Mouse (Mus musculus) intestine, postnatal 0 days (tissue): ENCODE results near the gene Dhrs4. TPM values are rescaled to one million over a fixed set of nuclear protein-coding genes. Genes with fewer than 3 reads are reported as not detected.
A peak's percentile ranks its signal among the peaks of the same experiment; 100 is the strongest.

Source experiments
- ATAC-seq: fragments of 200-750 bp; cut with Nextera tagmentation; 2 replicates; pipeline ENCODE4 v1.8.0; 2017; ENCODE audit warnings: mild to moderate bottlenecking, moderate TSS enrichment, moderate library complexity
- H3K27ac ChIP-seq: fragments of 300-500 bp; sonication (generic); 2 replicates; pipeline ENCODE4 v1.5.1; 2014; ENCODE audit warnings: mild to moderate bottlenecking, low read depth, low read length, moderate library complexity
- H3K27me3 ChIP-seq: fragments of 300-500 bp; sonication (generic); replicated peaks from 2 replicates; pipeline ENCODE4 v1.6.1; 2014; ENCODE audit warnings: low read length, mixed read lengths; ENCODE audit not compliant: control insufficient read depth, insufficient read depth
- H3K36me3 ChIP-seq: fragments of 300-500 bp; sonication (generic); 2 replicates; pipeline ENCODE4 v1.6.1; 2014; ENCODE audit warnings: mild to moderate bottlenecking, moderate library complexity; ENCODE audit not compliant: control insufficient read depth, insufficient read depth
- H3K4me1 ChIP-seq: fragments of 300-500 bp; sonication (generic); replicated peaks from 2 replicates; pipeline ENCODE4 v1.6.1; 2014; ENCODE audit warnings: antibody characterized with exemption, low read length, mixed read lengths; ENCODE audit not compliant: control insufficient read depth, insufficient read depth
- H3K4me2 ChIP-seq: fragments of 300-500 bp; sonication (generic); replicated peaks from 2 replicates; pipeline ENCODE4 v1.6.1; 2014; ENCODE audit warnings: low read depth, mild to moderate bottlenecking, moderate library complexity
- H3K4me3 ChIP-seq: fragments of 300-500 bp; sonication (generic); 2 replicates; pipeline ENCODE4 v1.5.1; 2014; ENCODE audit warnings: low read depth, low read length
- H3K9ac ChIP-seq: fragments of 300-500 bp; sonication (generic); 2 replicates; pipeline ENCODE4 v1.6.1; 2014; ENCODE audit warnings: mild to moderate bottlenecking, low read depth, low read length
- H3K9me3 ChIP-seq: fragments of 300-500 bp; sonication (generic); 2 replicates; pipeline ENCODE4 v1.6.1; 2016; ENCODE audit warnings: mixed run types; ENCODE audit not compliant: control insufficient read depth
- CTCF ChIP-seq: sonication (generic); IDR thresholded peaks from 2 replicates; pipeline ENCODE4 v1.5.1; 2016; ENCODE audit warnings: low read depth, mild to moderate bottlenecking, control low read depth, antibody characterized with exemption, moderate library complexity
- WGBS: fragments of 180-500 bp; shearing (Covaris S2); extraction: QIAGEN DNeasy Blood & Tissue Kit; methylation state at CpG from one replicate; pipeline ENCODE4 v1.1.7; 2014; 5-methylcytosine and 5-hydroxymethylcytosine counted together
- polyA plus RNA-seq: library from polyadenylated mRNA; unstranded; fragments of >200 nt; fragmentation: Nextera tagmentation; extraction: Ambion mirVana; gene quantifications from 2 replicates; pipeline ENCODE4 v1.2.1, GENCODE M21; 2015

Dhrs4 gene
- polyA plus RNA-seq, 1 experiment from 2014 or later = 133 TPM

DNA sequence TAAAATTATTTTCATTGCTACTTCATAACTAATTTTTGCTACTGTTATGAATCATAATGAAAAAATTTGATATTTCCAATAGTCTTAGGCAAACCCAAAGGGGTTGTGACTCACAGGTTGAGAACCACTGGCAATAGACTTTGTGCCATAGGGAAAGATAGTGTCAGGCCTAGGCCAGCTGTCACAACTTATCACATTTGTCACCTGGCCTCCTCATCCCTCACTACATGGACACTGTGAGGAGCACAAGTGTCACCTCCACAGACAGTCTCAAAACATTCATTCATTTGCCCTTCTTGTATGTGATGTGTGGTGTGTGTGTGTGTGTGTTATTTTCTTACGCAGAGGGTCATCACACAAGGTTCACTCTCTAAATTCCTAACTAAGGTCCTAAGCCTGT lies 1.1 kb upstream of the Dhrs4 start:
- no peak overlapping the region for H3K4me2 ChIP-seq
- H3K4me1 ChIP-seq = no peaks in the 10 kb centered on the region
- TF ChIP-seq CTCF = no peak
- H3K4me3 ChIP-seq = no peak overlapping the region
- 100% methylated on average over 1 of the region's 1 CpGs for WGBS
- peaks cover 15% of the 10 kb centered on the region; the same call in 1 of the 2 replicates for H3K36me3 ChIP-seq
- ATAC-seq = no peak
- no peak overlapping the region for H3K27ac ChIP-seq
- H3K27me3 ChIP-seq = no peaks in the 10 kb centered on the region
- H3K9ac ChIP-seq = no peak overlapping the region
- H3K9me3 ChIP-seq = no peaks in the 10 kb centered on the region

DNA sequence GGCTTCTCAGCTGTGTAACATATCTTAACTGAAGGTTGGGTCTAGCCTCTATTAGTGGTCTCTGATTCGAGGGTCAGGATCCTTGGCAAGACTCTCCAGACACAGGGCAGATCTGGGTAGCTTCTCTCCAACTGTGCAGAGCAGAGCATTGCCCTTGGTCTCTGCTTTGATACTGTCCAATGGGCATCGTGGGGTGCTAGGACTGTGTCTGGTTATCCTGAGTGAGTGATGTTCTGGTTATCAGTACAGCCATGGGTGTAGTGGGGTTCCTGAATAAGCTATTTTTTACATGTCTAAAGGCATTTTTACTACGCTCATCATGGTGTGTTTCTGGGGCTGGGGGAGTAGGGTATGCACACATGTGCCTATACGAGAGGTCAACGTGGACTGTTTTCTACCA lies 729 bp upstream of the Dhrs4 start:
- no peaks in the 10 kb centered on the region for H3K9me3 ChIP-seq
- H3K36me3 ChIP-seq = peaks cover 15% of the 10 kb centered on the region; the same call in 1 of the 2 replicates
- H3K4me3 ChIP-seq = no peak overlapping the region
- no peak overlapping the region for H3K27ac ChIP-seq
- no peaks in the 10 kb centered on the region for H3K4me1 ChIP-seq
- H3K27me3 ChIP-seq = no peaks in the 10 kb centered on the region
- H3K4me2 ChIP-seq = no peak overlapping the region
- no peak for ATAC-seq
- peak overlapping the region; percentile 66; the same call in 1 of the 2 replicates for H3K9ac ChIP-seq
- TF ChIP-seq CTCF = no peak
- WGBS = 75% methylated on average over 5 of the region's 5 CpGs

DNA sequence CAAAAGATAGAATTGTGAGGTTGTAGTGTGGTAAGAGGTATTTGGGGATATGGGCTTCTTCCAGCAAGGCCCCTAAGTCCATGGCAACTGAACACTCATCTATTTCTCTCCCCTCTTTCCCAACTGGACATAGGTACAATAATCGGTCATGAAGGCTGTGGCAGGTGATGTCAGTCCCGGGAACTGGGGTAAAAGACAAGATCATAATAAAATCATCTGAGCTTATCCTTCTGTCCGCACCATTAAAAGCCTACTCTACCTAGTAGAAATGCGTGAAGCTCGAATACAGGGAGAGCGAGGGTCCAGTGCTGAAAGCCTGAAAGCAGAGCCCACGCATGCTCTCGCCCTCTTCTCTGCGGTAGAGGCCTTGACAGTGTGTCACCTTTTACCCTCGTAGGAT lies 1.1 kb downstream of the Dhrs4 start:
- peak overlapping the region; percentile 57 for H3K4me3 ChIP-seq
- 79% methylated on average over 10 of the region's 10 CpGs for WGBS

DNA sequence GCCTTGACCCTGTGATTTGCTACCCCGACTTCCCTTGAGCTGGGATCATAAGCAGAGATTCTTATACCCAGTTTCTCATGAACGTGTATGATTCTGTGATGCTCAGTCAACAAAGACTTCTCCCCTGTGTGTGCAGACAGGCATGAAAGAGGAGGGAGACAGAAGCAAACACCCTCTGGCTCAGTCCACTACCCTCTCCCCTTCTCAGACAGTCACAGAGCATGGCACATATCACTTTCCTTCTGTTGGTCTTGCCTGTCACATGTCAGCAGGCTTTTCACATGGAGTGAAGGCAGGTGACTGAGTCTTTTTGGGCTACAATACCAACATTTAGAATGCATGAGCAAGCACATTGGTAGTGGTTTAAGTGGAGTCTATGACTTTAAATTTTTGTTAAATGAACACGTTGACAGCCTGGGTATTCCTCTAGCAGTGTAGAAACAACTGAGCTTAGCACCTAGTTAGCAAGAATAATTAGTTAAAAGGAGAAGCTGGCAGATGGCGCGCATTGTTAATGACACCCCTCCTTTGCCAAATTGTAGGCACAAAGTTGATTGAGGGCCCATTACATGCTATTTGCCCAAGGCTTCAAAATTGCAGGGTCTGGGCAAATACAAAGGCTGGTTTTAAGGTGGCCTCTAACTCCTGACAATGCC lies 6.0 kb downstream of the Dhrs4 start:
- ATAC-seq = no peak
- Histone ChIP-seq H3K4me1 (no peaks in the 10 kb centered on the region), H3K27me3 (no peaks in the 10 kb centered on the region), H3K9me3 (no peaks in the 10 kb centered on the region), H3K36me3 (peaks cover 54% of the 10 kb centered on the region), H3K4me3 (no peak overlapping the region), H3K4me2 (no peak overlapping the region), H3K9ac (no peak overlapping the region), H3K27ac (no peak overlapping the region)
- 78% methylated on average over 5 of the region's 5 CpGs for WGBS
- TF ChIP-seq CTCF = no peak

More for the DNA sequence above, 1.1 kb downstream of the Dhrs4 start:
- H3K4me2 ChIP-seq = peak overlapping the region; percentile 72
- peaks cover 25% of the 10 kb centered on the region; the same call in 1 of the 2 replicates for H3K36me3 ChIP-seq
- no peak for ATAC-seq
- H3K27ac ChIP-seq = no peak overlapping the region
- TF ChIP-seq CTCF = no peak
- no peak overlapping the region for H3K9ac ChIP-seq
- H3K27me3 ChIP-seq = no peaks in the 10 kb centered on the region
- no peaks in the 10 kb centered on the region for H3K9me3 ChIP-seq
- H3K4me1 ChIP-seq = no peaks in the 10 kb centered on the region

DNA sequence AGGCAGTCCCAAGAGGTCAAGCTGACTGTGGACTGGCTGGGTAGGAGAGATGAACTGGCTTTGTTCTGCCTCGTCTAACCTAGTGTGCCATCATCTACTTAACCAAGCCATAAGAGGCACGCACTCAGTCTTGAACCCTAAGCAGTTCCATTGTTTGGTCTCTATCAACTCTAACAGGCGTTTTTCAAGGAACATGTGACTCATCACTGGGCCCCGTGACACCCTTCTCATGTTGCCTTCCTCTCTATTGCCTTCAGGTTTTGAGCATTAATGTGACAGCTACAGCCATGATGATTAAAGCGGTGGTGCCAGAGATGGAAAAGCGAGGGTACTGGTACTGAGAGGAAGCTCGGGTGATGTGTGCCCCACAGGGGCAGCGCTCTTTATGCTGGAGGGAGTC lies 8.3 kb downstream of the Dhrs4 start:
- no peaks in the 10 kb centered on the region for H3K4me1 ChIP-seq
- H3K36me3 ChIP-seq = peaks cover 40% of the 10 kb centered on the region
- H3K4me3 ChIP-seq = no peak overlapping the region
- no peak for TF ChIP-seq CTCF
- no peak overlapping the region for H3K27ac ChIP-seq
- H3K9ac ChIP-seq = no peak overlapping the region
- no peaks in the 10 kb centered on the region for H3K27me3 ChIP-seq
- no peak overlapping the region for H3K4me2 ChIP-seq
- 86% methylated on average over 8 of the region's 8 CpGs for WGBS
- H3K9me3 ChIP-seq = no peaks in the 10 kb centered on the region
- no peak for ATAC-seq

DNA sequence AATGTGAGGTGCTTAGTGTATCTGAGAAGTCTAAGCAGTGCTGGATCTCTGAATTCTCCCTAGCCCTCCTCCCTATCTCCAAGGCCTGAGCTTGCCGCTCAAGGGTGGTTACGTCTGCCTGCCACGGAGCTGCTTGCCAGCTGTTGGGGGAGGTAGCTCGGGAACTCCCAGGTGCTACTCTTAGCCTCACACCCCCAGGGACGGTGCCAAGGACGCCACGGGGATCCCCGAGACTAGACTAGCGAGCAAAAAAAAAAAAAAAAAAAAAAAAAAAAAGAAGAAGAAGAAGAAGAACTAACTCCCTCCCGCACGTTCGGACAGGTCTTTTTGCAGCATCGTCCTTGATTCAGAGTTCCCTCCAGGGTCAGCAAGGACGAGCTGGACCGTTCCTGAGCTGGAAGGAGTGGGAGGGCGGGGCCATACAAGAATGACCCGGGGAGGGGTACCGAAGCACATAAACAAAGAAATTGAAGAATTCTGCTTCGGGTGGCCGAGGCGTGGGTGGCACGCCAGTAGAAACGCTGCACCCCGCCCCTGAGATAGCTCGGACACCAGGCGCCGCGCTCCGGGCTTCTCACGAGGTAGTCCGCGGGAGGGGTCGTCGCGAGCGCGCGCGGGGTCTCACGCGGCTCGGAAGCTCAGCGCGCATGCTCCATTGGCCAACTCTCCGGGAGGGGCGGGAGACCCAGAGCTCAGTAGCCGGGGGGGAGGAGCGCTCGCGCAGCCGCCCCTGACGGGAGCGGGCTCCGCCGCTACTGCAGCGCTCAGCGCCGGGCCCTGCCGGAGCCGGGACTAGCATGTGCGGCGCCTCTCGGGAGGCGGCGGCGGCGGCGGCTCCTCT lies 12.0 kb downstream of the Dhrs4 start, which contains the start of gene Carmil3:
Gene Carmil3 (plus strand): TSS at position 291 of the 841 bp plus-strand sequence.
- peak within 1 kb of the TSS; percentile 99 for H3K4me2 ChIP-seq
- H3K36me3 ChIP-seq = peaks cover 24% of the 10 kb centered on the region
- peak within 1 kb of the TSS; percentile 27 for H3K9ac ChIP-seq
- no peaks in the 10 kb centered on the region for H3K9me3 ChIP-seq
- 1% methylated on average over 68 of the region's 68 CpGs for WGBS
- no peak within 1 kb of the TSS for H3K27ac ChIP-seq
- H3K4me1 ChIP-seq = no peaks in the 10 kb centered on the region
- TF ChIP-seq CTCF = no peak
- H3K27me3 ChIP-seq = no peaks in the 10 kb centered on the region
- H3K4me3 ChIP-seq = peak within 1 kb of the TSS; percentile 65
- peak; percentile 39 for ATAC-seq
